Mouse (Mus musculus) layer of hippocampus, adult 18-20 months (tissue): ENCODE measurements at regions not wholly inside any gene's neighbourhood (a gene's known extent, or its start where the extent isn't known, plus 50 kb on each side); places are given as distances from the start of the nearest gene placed in this dataset.
"Not testable (repeated sequence)": the region's sequence is repeated elsewhere in the genome, so short reads cannot be mapped to it uniquely, and the experiment has no call there.

Experiments
- DNase-seq, 2 experiments: peaks; one replicate each; pipeline ENCODE4 v3.0.0; 2022; ENCODE audit warnings: low spot score in 2 of 2

GRCm38 (mm10) chr7:39727935-39728557 is 210.5 kb downstream of the Zfp619 start:
- no peak for DNase-seq

GRCm38 (mm10) chr7:39728930-39729329 is 211.4 kb downstream of the Zfp619 start:
- no peak for DNase-seq

- peak; percentile 15 to 38 for DNase-seq
Measured at GRCm38 (mm10) chr7:39729723-39730122, 212.2 kb downstream of the Zfp619 start.

- DNase-seq = no peak
Measured at GRCm38 (mm10) chr7:39732790-39733189, 215.2 kb downstream of the Zfp619 start.

GRCm38 (mm10) chr7:39748395-39748794 is 230.8 kb downstream of the Zfp619 start:
- not testable (repeated sequence) for DNase-seq

- DNase-seq = peak in 1 of 2 experiments; percentile 42
Measured at GRCm38 (mm10) chr7:39750448-39750847, 232.9 kb downstream of the Zfp619 start.

- DNase-seq = no peak
Measured at GRCm38 (mm10) chr7:39764366-39764765, 246.8 kb downstream of the Zfp619 start.

- no peak for DNase-seq
Measured at GRCm38 (mm10) chr7:39765094-39765493, 247.5 kb downstream of the Zfp619 start.

- DNase-seq = no peak
Measured at GRCm38 (mm10) chr7:39773291-39773690, 255.7 kb downstream of the Zfp619 start.

- DNase-seq = no peak
Measured at GRCm38 (mm10) chr7:39789321-39789720, 271.8 kb downstream of the Zfp619 start.

- DNase-seq = no peak
Measured at GRCm38 (mm10) chr7:39789880-39790279, 272.3 kb downstream of the Zfp619 start.

GRCm38 (mm10) chr7:39794751-39795150 is 277.2 kb downstream of the Zfp619 start:
- peak; percentile 29 to 39 for DNase-seq

GRCm38 (mm10) chr7:39804276-39804675 is 286.7 kb downstream of the Zfp619 start:
- peak; percentile 1 to 33 for DNase-seq

GRCm38 (mm10) chr7:39818036-39818435 is 300.5 kb downstream of the Zfp619 start:
- no peak for DNase-seq

- DNase-seq = no peak
Measured at GRCm38 (mm10) chr7:39822550-39823178, 305.1 kb downstream of the Zfp619 start.

GRCm38 (mm10) chr7:39828378-39828777 is 310.8 kb downstream of the Zfp619 start:
- DNase-seq = no peak

GRCm38 (mm10) chr7:39830831-39831230 is 313.3 kb downstream of the Zfp619 start:
- DNase-seq = no peak

- no peak for DNase-seq
Measured at GRCm38 (mm10) chr7:39841988-39842387, 324.4 kb downstream of the Zfp619 start.

GRCm38 (mm10) chr7:39847914-39848782 is 330.6 kb downstream of the Zfp619 start:
- peak; percentile 43 to 85 for DNase-seq

GRCm38 (mm10) chr7:39857301-39857700 is 339.7 kb downstream of the Zfp619 start:
- no peak for DNase-seq

- no peak for DNase-seq
Measured at GRCm38 (mm10) chr7:39862835-39863234, 345.3 kb downstream of the Zfp619 start.

- no peak for DNase-seq
Measured at GRCm38 (mm10) chr7:39864130-39864529, 346.6 kb downstream of the Zfp619 start.
